Mouse (Mus musculus): ENCODE measurements around the gene Psmb8. TPM values are rescaled to one million over a fixed set of nuclear protein-coding genes. Genes with fewer than 3 reads are reported as not detected.

The Psmb8 gene
- polyA plus RNA-seq, 1 experiment from 2014 or later: 4.8 TPM

DNA sequence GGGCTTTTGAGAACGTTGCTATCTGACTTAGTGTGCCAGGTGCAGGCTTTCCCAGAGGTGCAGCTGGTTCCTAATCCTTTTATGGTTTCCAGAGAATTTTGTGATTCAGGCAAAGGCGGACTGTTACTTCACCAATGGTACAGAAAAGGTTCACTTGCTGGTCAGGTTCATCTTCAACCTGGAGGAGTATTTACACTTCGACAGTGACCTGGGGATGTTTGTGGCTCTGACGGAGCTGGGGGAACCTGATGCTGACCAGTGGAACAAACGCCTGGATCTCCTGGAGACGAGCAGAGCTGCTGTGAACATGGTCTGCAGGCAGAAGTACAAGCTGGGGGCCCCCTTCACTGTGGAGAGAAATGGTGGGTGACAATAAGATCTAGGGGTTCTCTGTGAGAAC, 43.4 kb downstream of the Psmb8 start:
- 78% methylated on average over 6 of the region's 6 CpGs for WGBS
- ATAC-seq (ENCODE audit: low FRiP score, low TSS enrichment): no peak
- Histone ChIP-seq H3K27ac (ENCODE audit: low read depth, low read length) (no peak overlapping the region), H3K4me3 (ENCODE audit: low read length) (no peak overlapping the region), H3K9ac (ENCODE audit: low read depth, low read length) (no peak overlapping the region), H3K27me3 (ENCODE audit: control insufficient read depth, insufficient read depth, low read length) (no peaks in the 10 kb centered on the region; the same call in 1 of the 2 replicates), H3K36me3 (ENCODE audit: control insufficient read depth, insufficient read depth, low read length) (no peaks in the 10 kb centered on the region), H3K9me3 (ENCODE audit: control insufficient read depth, low read length) (peaks cover 4% of the 10 kb centered on the region; the same call in 1 of the 2 replicates), H3K4me2 (replicated peaks; ENCODE audit: low read depth, low read length) (no peak overlapping the region), H3K4me1 (ENCODE audit: control insufficient read depth, insufficient read depth, low read length) (no peaks in the 10 kb centered on the region)

DNA sequence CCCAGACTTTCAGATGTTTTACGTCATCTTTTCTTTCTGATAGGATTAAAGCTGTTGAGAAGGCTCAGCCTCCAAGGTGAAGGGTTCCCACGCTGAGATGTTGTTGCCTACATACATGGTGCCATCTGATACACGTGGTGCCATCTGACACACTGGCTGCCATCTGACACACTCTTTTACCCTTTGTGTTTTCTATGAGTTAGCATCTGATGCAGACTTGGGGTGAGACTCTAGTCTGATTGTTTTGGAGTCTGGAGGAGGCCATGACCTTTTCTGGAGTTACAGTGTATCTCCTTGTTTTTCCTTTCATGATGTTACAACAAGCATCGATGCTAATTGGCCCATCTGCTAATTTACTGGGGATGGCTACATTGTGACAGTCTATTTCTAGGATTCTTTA, 47.1 kb downstream of the Psmb8 start:
- no peak for ATAC-seq (ENCODE audit: low FRiP score, low TSS enrichment)
- 78% methylated on average over 4 of the region's 4 CpGs for WGBS

DNA sequence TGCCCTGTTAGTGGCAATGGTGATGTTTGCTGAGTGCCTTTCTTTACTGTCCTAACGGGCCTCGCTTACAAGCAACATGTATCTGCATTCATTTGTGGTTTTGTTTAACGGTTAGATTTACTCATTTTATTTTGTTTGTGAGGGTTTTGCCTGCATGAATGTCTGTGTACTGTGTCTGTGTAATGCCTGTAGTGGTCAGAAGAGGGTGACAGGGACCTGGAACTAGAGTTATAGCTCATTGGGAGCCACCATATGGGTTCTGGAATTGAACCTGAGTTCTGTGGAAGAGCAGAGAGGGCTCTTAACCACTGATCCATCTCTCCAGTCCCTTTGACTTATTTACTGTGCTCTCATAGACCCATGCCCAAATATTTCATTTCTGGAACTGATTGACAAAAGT, 49.5 kb downstream of the Psmb8 start:
- no peak overlapping the region for H3K9ac ChIP-seq (ENCODE audit: low read depth, low read length)
- no peaks in the 10 kb centered on the region for H3K9me3 ChIP-seq (ENCODE audit: control insufficient read depth, low read length)
- no peaks in the 10 kb centered on the region for H3K36me3 ChIP-seq (ENCODE audit: control insufficient read depth, insufficient read depth, low read length)
- H3K4me3 ChIP-seq (ENCODE audit: low read length): no peak overlapping the region
- no peaks in the 10 kb centered on the region for H3K27me3 ChIP-seq (ENCODE audit: control insufficient read depth, insufficient read depth, low read length)
- WGBS: 89% methylated on average over 3 of the region's 3 CpGs
- no peaks in the 10 kb centered on the region for H3K4me1 ChIP-seq (ENCODE audit: control insufficient read depth, insufficient read depth, low read length)
- ATAC-seq (ENCODE audit: low FRiP score, low TSS enrichment): no peak
- no peak overlapping the region for H3K27ac ChIP-seq (ENCODE audit: low read depth, low read length)
- no peak overlapping the region for H3K4me2 ChIP-seq (replicated peaks; ENCODE audit: low read depth, low read length)

More for the DNA sequence above, 47.1 kb downstream of the Psmb8 start:
- H3K9ac ChIP-seq (ENCODE audit: low read depth, low read length): no peak overlapping the region
- no peaks in the 10 kb centered on the region for H3K4me1 ChIP-seq (ENCODE audit: control insufficient read depth, insufficient read depth, low read length)
- no peak overlapping the region for H3K4me3 ChIP-seq (ENCODE audit: low read length)
- no peaks in the 10 kb centered on the region for H3K27me3 ChIP-seq (ENCODE audit: control insufficient read depth, insufficient read depth, low read length)
- H3K27ac ChIP-seq (ENCODE audit: low read depth, low read length): no peak overlapping the region
- H3K4me2 ChIP-seq (replicated peaks; ENCODE audit: low read depth, low read length): no peak overlapping the region
- peaks cover 4% of the 10 kb centered on the region; the same call in 1 of the 2 replicates for H3K9me3 ChIP-seq (ENCODE audit: control insufficient read depth, low read length)
- H3K36me3 ChIP-seq (ENCODE audit: control insufficient read depth, insufficient read depth, low read length): no peaks in the 10 kb centered on the region

DNA sequence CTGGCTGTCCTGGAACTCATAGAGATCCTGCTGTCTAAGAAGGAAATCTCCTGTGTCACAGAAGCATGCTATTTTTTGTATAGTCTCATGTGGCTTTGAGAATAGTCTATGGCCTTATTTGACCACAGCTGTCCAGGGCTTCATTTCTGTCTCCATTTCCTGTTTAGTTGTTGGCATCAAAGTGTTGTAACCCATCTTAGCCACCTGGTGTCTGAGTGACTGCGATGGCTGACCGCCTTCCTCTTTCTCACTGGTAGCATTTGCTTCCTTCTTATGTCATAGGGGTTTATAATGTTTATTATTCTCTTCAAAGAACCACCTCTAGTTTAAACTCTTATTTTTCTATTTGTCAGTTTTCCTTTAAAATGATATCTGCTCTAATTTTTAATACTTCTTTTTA, 51.2 kb downstream of the Psmb8 start:
- Histone ChIP-seq H3K27me3 (ENCODE audit: control insufficient read depth, insufficient read depth, low read length) (no peaks in the 10 kb centered on the region), H3K4me1 (ENCODE audit: control insufficient read depth, insufficient read depth, low read length) (no peaks in the 10 kb centered on the region), H3K9ac (ENCODE audit: low read depth, low read length) (no peak overlapping the region), H3K27ac (ENCODE audit: low read depth, low read length) (no peak overlapping the region), H3K4me2 (replicated peaks; ENCODE audit: low read depth, low read length) (no peak overlapping the region), H3K36me3 (ENCODE audit: control insufficient read depth, insufficient read depth, low read length) (no peaks in the 10 kb centered on the region), H3K9me3 (ENCODE audit: control insufficient read depth, low read length) (no peaks in the 10 kb centered on the region), H3K4me3 (ENCODE audit: low read length) (no peak overlapping the region)
- no peak for ATAC-seq (ENCODE audit: low FRiP score, low TSS enrichment)
- WGBS: 69% methylated on average over 2 of the region's 2 CpGs

DNA sequence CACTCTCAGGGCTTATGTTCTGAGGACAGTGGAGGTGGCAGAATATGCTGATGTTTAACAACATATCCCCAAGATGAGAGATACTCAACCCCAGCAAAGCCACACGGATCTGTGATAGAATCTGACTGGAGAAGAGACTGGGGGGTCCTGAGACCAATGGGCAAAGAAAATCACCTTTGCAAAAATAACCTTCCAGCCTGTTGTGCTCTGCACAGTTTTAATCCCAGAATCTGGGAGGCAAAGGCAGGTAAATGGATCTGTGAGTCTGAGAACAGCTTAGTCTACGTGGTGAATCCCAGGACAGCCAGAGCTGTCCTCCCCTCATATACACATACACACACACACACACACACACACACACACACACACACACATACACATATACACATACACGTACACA, 51.8 kb downstream of the Psmb8 start:
- no peaks in the 10 kb centered on the region for H3K36me3 ChIP-seq (ENCODE audit: control insufficient read depth, insufficient read depth, low read length)
- no peak overlapping the region for H3K27ac ChIP-seq (ENCODE audit: low read depth, low read length)
- H3K4me1 ChIP-seq (ENCODE audit: control insufficient read depth, insufficient read depth, low read length): no peaks in the 10 kb centered on the region
- WGBS: 48% methylated on average over 3 of the region's 3 CpGs
- no peaks in the 10 kb centered on the region for H3K9me3 ChIP-seq (ENCODE audit: control insufficient read depth, low read length)
- H3K9ac ChIP-seq (ENCODE audit: low read depth, low read length): no peak overlapping the region
- no peak overlapping the region for H3K4me2 ChIP-seq (replicated peaks; ENCODE audit: low read depth, low read length)
- H3K4me3 ChIP-seq (ENCODE audit: low read length): no peak overlapping the region
- H3K27me3 ChIP-seq (ENCODE audit: control insufficient read depth, insufficient read depth, low read length): no peaks in the 10 kb centered on the region
- ATAC-seq (ENCODE audit: low FRiP score, low TSS enrichment): no peak; the same call in 1 of the 2 replicates

DNA sequence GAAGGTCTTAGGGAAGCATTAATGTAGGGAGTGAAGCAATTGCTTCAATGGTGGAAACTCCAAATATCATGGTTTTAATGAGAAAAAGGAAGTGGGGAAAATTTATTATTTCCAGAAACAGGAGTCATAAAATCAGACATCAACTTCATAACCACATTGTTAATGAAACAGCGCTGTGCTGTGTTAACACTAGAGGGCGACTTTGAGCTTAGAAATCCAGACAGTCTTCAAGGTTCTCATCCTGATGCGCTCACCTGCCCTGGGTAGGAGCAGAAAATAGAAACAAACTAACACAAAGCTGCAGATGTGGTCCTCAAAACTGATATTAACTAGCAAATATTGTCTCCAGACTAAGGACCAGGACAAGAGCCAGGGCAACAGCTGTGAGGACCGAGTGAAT, 52.4 kb downstream of the Psmb8 start:
- Histone ChIP-seq H3K4me2 (replicated peaks; ENCODE audit: low read depth, low read length) (no peak overlapping the region), H3K9me3 (ENCODE audit: control insufficient read depth, low read length) (no peaks in the 10 kb centered on the region), H3K4me3 (ENCODE audit: low read length) (no peak overlapping the region), H3K27me3 (ENCODE audit: control insufficient read depth, insufficient read depth, low read length) (no peaks in the 10 kb centered on the region), H3K9ac (ENCODE audit: low read depth, low read length) (no peak overlapping the region), H3K36me3 (ENCODE audit: control insufficient read depth, insufficient read depth, low read length) (no peaks in the 10 kb centered on the region), H3K4me1 (ENCODE audit: control insufficient read depth, insufficient read depth, low read length) (no peaks in the 10 kb centered on the region), H3K27ac (ENCODE audit: low read depth, low read length) (no peak overlapping the region)
- no peak for ATAC-seq (ENCODE audit: low FRiP score, low TSS enrichment)
- 21% methylated on average over 4 of the region's 4 CpGs for WGBS

Other genes with a start within 250 kb of the Psmb8 start
- gene B3galt4, start 246.2 kb upstream of the Psmb8 start, polyA plus RNA-seq (2014; fragmentation: Nextera tagmentation; extraction: Ambion mirVana): 2.8 and 3.3 TPM in 2 replicates
- gene Vps52, start 241.9 kb upstream of the Psmb8 start, polyA plus RNA-seq (2014; fragmentation: Nextera tagmentation; extraction: Ambion mirVana): 24.9 and 40.8 TPM in 2 replicates
- gene Rps18, start 241.7 kb upstream of the Psmb8 start, polyA plus RNA-seq (2014; fragmentation: Nextera tagmentation; extraction: Ambion mirVana): 2,014 and 2,736 TPM in 2 replicates
- 11.2 and 18.8 TPM in 2 replicates for gene H2-K1, start 197.4 kb upstream of the Psmb8 start, polyA plus RNA-seq (2014; fragmentation: Nextera tagmentation; extraction: Ambion mirVana)
- 5.5 and 12.4 TPM in 2 replicates for gene Ring1, start 173.0 kb upstream of the Psmb8 start, polyA plus RNA-seq (2014; fragmentation: Nextera tagmentation; extraction: Ambion mirVana)
- 46.0 and 53.0 TPM in 2 replicates for gene H2-Ke6, start 169.7 kb upstream of the Psmb8 start, polyA plus RNA-seq (2014; fragmentation: Nextera tagmentation; extraction: Ambion mirVana)
- gene Slc39a7, start 166.0 kb upstream of the Psmb8 start, polyA plus RNA-seq (2014; fragmentation: Nextera tagmentation; extraction: Ambion mirVana): 70.3 and 86.0 TPM in 2 replicates
- gene Rxrb, start 165.9 kb upstream of the Psmb8 start, polyA plus RNA-seq (2014; fragmentation: Nextera tagmentation; extraction: Ambion mirVana): 22.2 and 28.0 TPM in 2 replicates
- 1.9 and 2.1 TPM in 2 replicates for gene Col11a2, start 158.3 kb upstream of the Psmb8 start, polyA plus RNA-seq (2014; fragmentation: Nextera tagmentation; extraction: Ambion mirVana)
- gene H2-Oa, start 105.4 kb upstream of the Psmb8 start, polyA plus RNA-seq (2014; fragmentation: Nextera tagmentation; extraction: Ambion mirVana): 0.51 and 0.76 TPM in 2 replicates
- 16.1 and 19.3 TPM in 2 replicates for gene H2-DMa, start 78.2 kb upstream of the Psmb8 start, polyA plus RNA-seq (2014; fragmentation: Nextera tagmentation; extraction: Ambion mirVana)
- gene Brd2, start 75.1 kb upstream of the Psmb8 start, polyA plus RNA-seq (2014; fragmentation: Nextera tagmentation; extraction: Ambion mirVana): 153 and 178 TPM in 2 replicates
- 18.5 and 21.9 TPM in 2 replicates for gene H2-DMb2, start 54.4 kb upstream of the Psmb8 start, polyA plus RNA-seq (2014; fragmentation: Nextera tagmentation; extraction: Ambion mirVana)
- gene H2-DMb1, start 44.6 kb upstream of the Psmb8 start, polyA plus RNA-seq (2014; fragmentation: Nextera tagmentation; extraction: Ambion mirVana): 4.1 and 4.2 TPM in 2 replicates
- gene Tap1, start 10.2 kb upstream of the Psmb8 start, polyA plus RNA-seq (2014; fragmentation: Nextera tagmentation; extraction: Ambion mirVana): 1.9 and 2.9 TPM in 2 replicates
- gene Psmb9, start 10.0 kb upstream of the Psmb8 start, polyA plus RNA-seq (2014; fragmentation: Nextera tagmentation; extraction: Ambion mirVana): 2.1 and 3.4 TPM in 2 replicates
- gene Tap2, start 5.8 kb downstream of the Psmb8 start, polyA plus RNA-seq (2014; fragmentation: Nextera tagmentation; extraction: Ambion mirVana): 1.2 and 1.8 TPM in 2 replicates
- not detected in 2 replicates for gene H2-Ob, start 41.2 kb downstream of the Psmb8 start, polyA plus RNA-seq (2014; fragmentation: Nextera tagmentation; extraction: Ambion mirVana)
- 21.7 and 22.9 TPM in 2 replicates for gene H2-Ab1, start 60.0 kb downstream of the Psmb8 start, polyA plus RNA-seq (2014; fragmentation: Nextera tagmentation; extraction: Ambion mirVana)
- 2.7 TPM in 2 replicates for gene H2-Aa, start 90.1 kb downstream of the Psmb8 start, polyA plus RNA-seq (2014; fragmentation: Nextera tagmentation; extraction: Ambion mirVana)
- 5.9 and 7.1 TPM in 2 replicates for gene H2-Eb1, start 108.1 kb downstream of the Psmb8 start, polyA plus RNA-seq (2014; fragmentation: Nextera tagmentation; extraction: Ambion mirVana)
- gene H2-Eb2, start 127.9 kb downstream of the Psmb8 start, polyA plus RNA-seq (2014; fragmentation: Nextera tagmentation; extraction: Ambion mirVana): 0.09 TPM in 1 of 2 replicates, not detected in the other
- 0.14 TPM in 1 of 2 replicates, not detected in the other for gene Btnl2, start 157.1 kb downstream of the Psmb8 start, polyA plus RNA-seq (2014; fragmentation: Nextera tagmentation; extraction: Ambion mirVana)
- not detected in 2 replicates for gene Btnl1, start 179.4 kb downstream of the Psmb8 start, polyA plus RNA-seq (2014; fragmentation: Nextera tagmentation; extraction: Ambion mirVana)
- gene BC051142, start 201.1 kb downstream of the Psmb8 start, polyA plus RNA-seq (2014; fragmentation: Nextera tagmentation; extraction: Ambion mirVana): 0.74 and 1.9 TPM in 2 replicates

Data from kidney, embryonic 14.5 days (tissue).